Mouse (Mus musculus): ENCODE measurements around the gene Repin1. TPM values are rescaled to one million over a fixed set of nuclear protein-coding genes. Genes with fewer than 3 reads are reported as not detected.

Gene Repin1
- polyA plus RNA-seq, 1 experiment from 2014 or later: 15.5 TPM

Other genes starting within 250 kb of the Repin1 start
- 13.3 and 14.4 TPM in 2 replicates for gene Krba1, start 198.3 kb upstream of the Repin1 start, polyA plus RNA-seq (2015; fragmentation: Nextera tagmentation; extraction: Ambion mirVana)
- gene Zfp467, start 148.1 kb upstream of the Repin1 start, polyA plus RNA-seq (2015; fragmentation: Nextera tagmentation; extraction: Ambion mirVana): 8.6 and 9.9 TPM in 2 replicates
- 0.68 and 0.77 TPM in 2 replicates for gene Sspo, start 145.7 kb upstream of the Repin1 start, polyA plus RNA-seq (2015; fragmentation: Nextera tagmentation; extraction: Ambion mirVana)
- gene Atp6v0e2, start 56.3 kb upstream of the Repin1 start, polyA plus RNA-seq (2015; fragmentation: Nextera tagmentation; extraction: Ambion mirVana): 0.78 and 1.1 TPM in 2 replicates
- gene Lrrc61, start 39.1 kb upstream of the Repin1 start, polyA plus RNA-seq (2015; fragmentation: Nextera tagmentation; extraction: Ambion mirVana): 6.1 and 6.8 TPM in 2 replicates
- 14.9 and 18.0 TPM in 2 replicates for gene Rarres2, start 21.1 kb upstream of the Repin1 start, polyA plus RNA-seq (2015; fragmentation: Nextera tagmentation; extraction: Ambion mirVana)
- gene Gm45021, start 4.3 kb upstream of the Repin1 start, polyA plus RNA-seq (2015; fragmentation: Nextera tagmentation; extraction: Ambion mirVana): 0.48 TPM in 1 of 2 replicates, not detected in the other
- gene Gm44965, start 58 bp downstream of the Repin1 start, polyA plus RNA-seq (2015; fragmentation: Nextera tagmentation; extraction: Ambion mirVana): not detected in 2 replicates
- gene Zfp775, start 8.2 kb downstream of the Repin1 start, polyA plus RNA-seq (2015; fragmentation: Nextera tagmentation; extraction: Ambion mirVana): 6.8 and 6.9 TPM in 2 replicates
- 2.0 and 2.3 TPM in 2 replicates for gene AI854703, start 32.9 kb downstream of the Repin1 start, polyA plus RNA-seq (2015; fragmentation: Nextera tagmentation; extraction: Ambion mirVana)
- 11.8 and 12.8 TPM in 2 replicates for gene Gimap8, start 53.4 kb downstream of the Repin1 start, polyA plus RNA-seq (2015; fragmentation: Nextera tagmentation; extraction: Ambion mirVana)
- 164 and 172 TPM in 2 replicates for gene Gimap9, start 82.2 kb downstream of the Repin1 start, polyA plus RNA-seq (2015; fragmentation: Nextera tagmentation; extraction: Ambion mirVana)
- 33.0 and 34.3 TPM in 2 replicates for gene Gimap4, start 90.7 kb downstream of the Repin1 start, polyA plus RNA-seq (2015; fragmentation: Nextera tagmentation; extraction: Ambion mirVana)
- gene Gimap6, start 114.3 kb downstream of the Repin1 start, polyA plus RNA-seq (2015; fragmentation: Nextera tagmentation; extraction: Ambion mirVana): 184 TPM in 2 replicates
- gene Gm28053, start 124.7 kb downstream of the Repin1 start, polyA plus RNA-seq (2015; fragmentation: Nextera tagmentation; extraction: Ambion mirVana): 11.0 and 13.9 TPM in 2 replicates
- 6.5 and 6.7 TPM in 2 replicates for gene Gimap7, start 124.7 kb downstream of the Repin1 start, polyA plus RNA-seq (2015; fragmentation: Nextera tagmentation; extraction: Ambion mirVana)
- gene Gimap1, start 145.2 kb downstream of the Repin1 start, polyA plus RNA-seq (2015; fragmentation: Nextera tagmentation; extraction: Ambion mirVana): 148 and 170 TPM in 2 replicates
- 23.7 and 29.6 TPM in 2 replicates for gene Gimap5, start 152.3 kb downstream of the Repin1 start, polyA plus RNA-seq (2015; fragmentation: Nextera tagmentation; extraction: Ambion mirVana)
- 3.6 and 5.3 TPM in 2 replicates for gene Gimap3, start 177.0 kb downstream of the Repin1 start, polyA plus RNA-seq (2015; fragmentation: Nextera tagmentation; extraction: Ambion mirVana)
- 129 and 134 TPM in 2 replicates for gene Tmem176a, start 247.0 kb downstream of the Repin1 start, polyA plus RNA-seq (2015; fragmentation: Nextera tagmentation; extraction: Ambion mirVana)
- gene Tmem176b, start 247.6 kb downstream of the Repin1 start, polyA plus RNA-seq (2015; fragmentation: Nextera tagmentation; extraction: Ambion mirVana): 304 TPM in 2 replicates

Measured in thymus, postnatal 0 days (tissue).